ENCODE assay signal across 7 mouse cellular contexts in genomic region chr19:55876501-55876900, GRCm38 (mm10).
A peak's percentile ranks its signal among the peaks of the same experiment; 100 is the strongest.
DNase-seq lines count a peak whose midpoint lies in the region; ATAC-seq and TF ChIP-seq lines count a peak whose summit lies in the region.

No protein-coding gene starts in this region.

- peaks cover 5% of the 10 kb centered on the region for H3K79me2 ChIP-seq in myocyte (ENCODE audit: control insufficient read depth, insufficient read depth)

- peaks cover 7% of the 10 kb centered on the region for H3K4me1 ChIP-seq in hindbrain, embryonic 11.5 days (replicated peaks; ENCODE audit: control insufficient read depth, insufficient read depth, low read length)

- H3ac ChIP-seq in myocyte (ENCODE audit: control insufficient read depth, insufficient read length): no peak overlapping the region

- H3K4me2 ChIP-seq in myocyte (ENCODE audit: low read depth): peak overlapping the region; percentile 41
- no peak overlapping the region for H3K4me2 ChIP-seq in hindbrain, embryonic 11.5 days (replicated peaks; ENCODE audit: low read depth, low read length)

- no peaks in the 10 kb centered on the region for H3K27me3 ChIP-seq in myocyte (ENCODE audit: control insufficient read depth, insufficient read depth, insufficient read length)
- H3K27me3 ChIP-seq in hindbrain, embryonic 11.5 days (ENCODE audit: control insufficient read depth, insufficient read depth, low read length): no peaks in the 10 kb centered on the region

- H3K27ac ChIP-seq in hindbrain, embryonic 11.5 days (ENCODE audit: low read depth, low read length): no peak overlapping the region

- no peak for ATAC-seq in hindbrain, embryonic 11.5 days (ENCODE audit: low FRiP score)

- intact Hi-C loops in left cerebral cortex, postnatal 4 days (cut with DNase I): no loop called here

- no peak overlapping the region for H3K4me3 ChIP-seq in myocyte
- no peak overlapping the region for H3K4me3 ChIP-seq in hindbrain, embryonic 11.5 days (ENCODE audit: low read depth, low read length)

- no peak for TF ChIP-seq POLR2A in myocyte (IDR thresholded peaks at IDR 0.05; ENCODE audit: insufficient read length, low read depth)

- WGBS in hindbrain, embryonic 11.5 days: 58% methylated on average over 3 of the region's 3 CpGs

- no peak overlapping the region for H3K9ac ChIP-seq in hindbrain, embryonic 11.5 days (ENCODE audit: low read depth, low read length)

- DNase-seq in left cerebral cortex, adult 9 months (ENCODE audit: low spot score in 2 of 2): peak; percentile 20 to 22
- no peak for DNase-seq in left cerebral cortex, postnatal 4 days
- DNase-seq in fibroblast of lung, adult 2 months (ENCODE audit: low read depth): peak; percentile 98
- peak; percentile 79 for DNase-seq in kidney, adult 9 months
- no peak for DNase-seq in MN1 (ENCODE audit: low spot score)
- no peak for DNase-seq in hindbrain, embryonic 11.5 days (ENCODE audit: low spot score)

- H3K36me3 ChIP-seq in myocyte (ENCODE audit: control insufficient read depth, insufficient read depth): no peaks in the 10 kb centered on the region
- H3K36me3 ChIP-seq in hindbrain, embryonic 11.5 days (ENCODE audit: control insufficient read depth, insufficient read depth, low read length): no peaks in the 10 kb centered on the region

- H3K9me3 ChIP-seq in hindbrain, embryonic 11.5 days (ENCODE audit: control insufficient read depth, low read length): no peaks in the 10 kb centered on the region

TF ChIP-seq in myocyte, 11 proteins besides CTCF, POLR2A, EP300 and RAD21:
- TF ChIP-seq MYOD1 (IDR thresholded peaks at IDR 0.05; ENCODE audit: control insufficient read depth in 1 of 3, insufficient read length in 2 of 3, low read depth in 2 of 3) (no peak), CEBPB (IDR thresholded peaks at IDR 0.05; ENCODE audit: insufficient read depth, poor library complexity, severe bottlenecking) (no peak), MAX (IDR thresholded peaks at IDR 0.05; ENCODE audit: low read depth) (no peak), MYOG (IDR thresholded peaks at IDR 0.05; ENCODE audit: control insufficient read depth in 1 of 3, insufficient read depth in 1 of 3, insufficient read length in 2 of 3, low read depth in 2 of 3) (no peak), REST (IDR thresholded peaks at IDR 0.05; ENCODE audit: insufficient read depth, insufficient read length) (no peak), POLR2AphosphoS2 (IDR thresholded peaks at IDR 0.05; ENCODE audit: insufficient read length, low read depth) (no peak)
TF ChIP-seq in myocyte: peak in this region for 0.

Comparison
In these comparisons a context has a peak if more than half of its experiments do, and no peak if none do; other contexts are left out.
1. DNase-seq: peak in left cerebral cortex, adult 9 months (2 of 2), fibroblast of lung, adult 2 months (single experiment) and kidney, adult 9 months (single experiment); none in left cerebral cortex, postnatal 4 days (single experiment), MN1 (single experiment) and hindbrain, embryonic 11.5 days (single experiment).